Mouse (Mus musculus) heart, postnatal 10 days (tissue): ENCODE data around the gene Mrto4. TPM values are rescaled to one million over a fixed set of nuclear protein-coding genes. Genes with fewer than 3 reads are reported as not detected.
A peak's percentile ranks its signal among the peaks of the same experiment; 100 is the strongest.

Experiments used
- DNase-seq, 2 experiments: peaks; one replicate each; pipeline ENCODE4 v3.0.0; 2021
- intact Hi-C: fragments of 180-260 bp; cut with DNase I; formaldehyde crosslinking; loops from one replicate; pipeline ENCODE4 v1.15.1; 2025
- total RNA-seq, 2 experiments: library from RNA; stranded (reverse); gene quantifications; 2 replicates each; pipeline ENCODE4 v1.2.3; 2021

Mrto4 gene
- total RNA-seq, 2 experiments from 2014 or later, result 34.6 to 38.9 TPM

- intact Hi-C loops, result no loop called here
- peak in 1 of 2 experiments; percentile 12 for DNase-seq
These were observed 10.7 kb downstream of the Mrto4 start for GRCm38 (mm10) chr4:139341556-139342233.

GRCm38 (mm10) chr4:139340835-139341234 lies 11.5 kb downstream of the Mrto4 start:
- intact Hi-C loops, result no loop called here
- no peak for DNase-seq

- no peak for DNase-seq
- intact Hi-C loops, result no loop called here
These were observed 14.2 kb downstream of the Mrto4 start for GRCm38 (mm10) chr4:139338145-139338544.

GRCm38 (mm10) chr4:139336822-139337483 lies 15.4 kb downstream of the Mrto4 start:
- DNase-seq, result peak; percentile 82 to 91
- intact Hi-C loops, result loop anchor here (1.0 kb wide), 1 partner anchor 251 kb away; no protein-coding TSS in a partner anchor

GRCm38 (mm10) chr4:139335507-139335906 lies 16.9 kb downstream of the Mrto4 start:
- no peak for DNase-seq
- intact Hi-C loops, result no loop called here

GRCm38 (mm10) chr4:139334631-139335295 lies 17.6 kb downstream of the Mrto4 start:
- intact Hi-C loops, result no loop called here
- DNase-seq, result no peak

- peak; percentile 75 to 84 for DNase-seq
- intact Hi-C loops, result no loop called here
These were observed 21.8 kb downstream of the Mrto4 start for GRCm38 (mm10) chr4:139330605-139331004.

GRCm38 (mm10) chr4:139319740-139320139 lies 32.6 kb downstream of the Mrto4 start:
- no peak for DNase-seq
- intact Hi-C loops, result no loop called here

- no peak for DNase-seq
- intact Hi-C loops, result no loop called here
These were observed 33.9 kb downstream of the Mrto4 start for GRCm38 (mm10) chr4:139318449-139318848.

GRCm38 (mm10) chr4:139312632-139313031 lies 39.7 kb downstream of the Mrto4 start:
- intact Hi-C loops, result no loop called here
- DNase-seq, result no peak

- intact Hi-C loops, result no loop called here
These were observed 40.7 kb downstream of the Mrto4 start for GRCm38 (mm10) chr4:139311707-139312106.

GRCm38 (mm10) chr4:139310899-139311701 lies 41.3 kb downstream of the Mrto4 start:
- peak in 1 of 2 experiments; percentile 41 for DNase-seq
- intact Hi-C loops, result no loop called here

More at GRCm38 (mm10) chr4:139311707-139312106, 40.7 kb downstream of the Mrto4 start:
- DNase-seq, result no peak

- intact Hi-C loops, result no loop called here
- peak; percentile 99 for DNase-seq
These were observed 42.0 kb downstream of the Mrto4 start, which contains the start of the genes Pqlc2 and Akr7a5 for GRCm38 (mm10) chr4:139310171-139310898. Gene Pqlc2 (minus strand): TSS chr4:139310708. Gene Akr7a5 (plus strand): TSS chr4:139310744.

GRCm38 (mm10) chr4:139309651-139310050 lies 42.7 kb downstream of the Mrto4 start:
- intact Hi-C loops, result no loop called here
- no peak for DNase-seq

GRCm38 (mm10) chr4:139307916-139308315 lies 44.5 kb downstream of the Mrto4 start:
- intact Hi-C loops, result no loop called here
- no peak for DNase-seq

- DNase-seq, result no peak
- intact Hi-C loops, result no loop called here
These were observed 46.9 kb downstream of the Mrto4 start for GRCm38 (mm10) chr4:139305521-139305920.

GRCm38 (mm10) chr4:139302241-139302640 lies 50.1 kb downstream of the Mrto4 start:
- no peak for DNase-seq
- intact Hi-C loops, result no loop called here

GRCm38 (mm10) chr4:139301780-139302179 lies 50.6 kb downstream of the Mrto4 start:
- intact Hi-C loops, result no loop called here
- DNase-seq, result no peak

GRCm38 (mm10) chr4:139298671-139299366 lies 53.6 kb downstream of the Mrto4 start:
- no peak for DNase-seq
- intact Hi-C loops, result no loop called here
